Mouse (Mus musculus) midbrain, embryonic 16.5 days (tissue): Measurements from ENCODE around the gene Prickle1. TPM values are rescaled to one million over a fixed set of nuclear protein-coding genes. Genes with fewer than 3 reads are reported as not detected.
A peak's percentile ranks its signal among the peaks of the same experiment; 100 is the strongest.

ENCODE experiments used
- ATAC-seq: fragments of 200-750 bp; cut with Nextera tagmentation; 2 replicates; pipeline ENCODE4 v1.8.0; 2017; ENCODE audit warnings: moderate TSS enrichment
- H3K27ac ChIP-seq: fragments of 300-500 bp; sonication (generic); 2 replicates; pipeline ENCODE4 v1.5.1; 2014; ENCODE audit warnings: mild to moderate bottlenecking, low read length, mixed read lengths
- H3K27me3 ChIP-seq: fragments of 300-500 bp; sonication (generic); 2 replicates; pipeline ENCODE4 v1.6.1; 2014; ENCODE audit warnings: low read depth, low read length, mixed read lengths; ENCODE audit not compliant: control insufficient read depth, insufficient read depth
- H3K36me3 ChIP-seq: fragments of 300-500 bp; sonication (generic); 2 replicates; pipeline ENCODE4 v1.6.1; 2014; ENCODE audit warnings: mild to moderate bottlenecking, low read length, moderate library complexity, mixed read lengths; ENCODE audit not compliant: control insufficient read depth, insufficient read depth
- H3K4me1 ChIP-seq: fragments of 300-500 bp; sonication (generic); 2 replicates; pipeline ENCODE4 v1.6.1; 2014; ENCODE audit warnings: mild to moderate bottlenecking, low read length, mixed read lengths; ENCODE audit not compliant: control insufficient read depth, insufficient read depth
- H3K4me2 ChIP-seq: fragments of 300-500 bp; sonication (generic); 2 replicates; pipeline ENCODE4 v1.6.1; 2014; ENCODE audit warnings: mild to moderate bottlenecking, low read length, mixed read lengths
- H3K4me3 ChIP-seq: fragments of 300-500 bp; sonication (generic); 2 replicates; pipeline ENCODE4 v1.5.1; 2014; ENCODE audit warnings: low read depth, mild to moderate bottlenecking, low read length, moderate library complexity, mixed read lengths
- H3K9ac ChIP-seq: fragments of 300-500 bp; sonication (generic); 2 replicates; pipeline ENCODE4 v1.6.1; 2014; ENCODE audit warnings: low read depth, low read length, mixed read lengths
- H3K9me3 ChIP-seq: fragments of 300-500 bp; sonication (generic); replicated peaks from 2 replicates; pipeline ENCODE4 v1.6.1; 2014; ENCODE audit warnings: mild to moderate bottlenecking, low read length, mixed read lengths; ENCODE audit not compliant: control insufficient read depth, poor library complexity, severe bottlenecking
- WGBS: fragments of 180-500 bp; shearing (Covaris S2); extraction: QIAGEN DNeasy Blood & Tissue Kit; methylation state at CpG from one replicate; pipeline ENCODE4 v1.1.7; 2014; 5-methylcytosine and 5-hydroxymethylcytosine counted together
- polyA plus RNA-seq: library from polyadenylated mRNA; unstranded; fragments of >200 nt; fragmentation: Nextera tagmentation; extraction: Ambion mirVana; gene quantifications from 2 replicates; pipeline ENCODE4 v1.2.1, GENCODE M21; 2015

The Prickle1 gene
- polyA plus RNA-seq, 1 experiment from 2014 or later: 14.0 TPM

- Histone ChIP-seq H3K4me3 (no peak overlapping the region), H3K9me3 (no peaks in the 10 kb centered on the region)
- WGBS: 25% methylated on average over 12 of the region's 12 CpGs
These were observed 84.9 kb downstream of the Prickle1 start for GRCm38 (mm10) chr15:93510690-93511336.

GRCm38 (mm10) chr15:93504808-93505207, 90.9 kb downstream of the Prickle1 start:
- WGBS: 92% methylated on average over 17 of the region's 17 CpGs

More at GRCm38 (mm10) chr15:93510690-93511336, 84.9 kb downstream of the Prickle1 start:
- ATAC-seq: peak; percentile 76
- H3K27me3 ChIP-seq: no peaks in the 10 kb centered on the region
- no peaks in the 10 kb centered on the region; the same call in 1 of the 2 replicates for H3K36me3 ChIP-seq
- H3K27ac ChIP-seq: peak overlapping the region; percentile 61
- peak overlapping the region; percentile 9; the same call in 1 of the 2 replicates for H3K4me2 ChIP-seq
- H3K4me1 ChIP-seq: peaks cover 13% of the 10 kb centered on the region
- peak overlapping the region; percentile 38; the same call in 1 of the 2 replicates for H3K9ac ChIP-seq

GRCm38 (mm10) chr15:93503201-93503745, 92.4 kb downstream of the Prickle1 start:
- Histone ChIP-seq H3K27ac (no peak overlapping the region), H3K4me2 (no peak overlapping the region), H3K36me3 (peaks cover 23% of the 10 kb centered on the region), H3K27me3 (no peaks in the 10 kb centered on the region), H3K4me3 (no peak overlapping the region), H3K9ac (no peak overlapping the region), H3K4me1 (no peaks in the 10 kb centered on the region), H3K9me3 (no peaks in the 10 kb centered on the region)
- WGBS: 95% methylated on average over 35 of the region's 35 CpGs
- no peak for ATAC-seq

More at GRCm38 (mm10) chr15:93504808-93505207, 90.9 kb downstream of the Prickle1 start:
- Histone ChIP-seq H3K9me3 (no peaks in the 10 kb centered on the region), H3K27me3 (no peaks in the 10 kb centered on the region), H3K4me2 (no peak overlapping the region), H3K4me1 (no peaks in the 10 kb centered on the region), H3K9ac (no peak overlapping the region), H3K4me3 (no peak overlapping the region), H3K27ac (no peak overlapping the region), H3K36me3 (peaks cover 19% of the 10 kb centered on the region)
- ATAC-seq: no peak

- no peaks in the 10 kb centered on the region for H3K9me3 ChIP-seq
- no peak overlapping the region for H3K4me3 ChIP-seq
- H3K27ac ChIP-seq: no peak overlapping the region
- no peaks in the 10 kb centered on the region for H3K27me3 ChIP-seq
- no peaks in the 10 kb centered on the region for H3K4me1 ChIP-seq
- no peak overlapping the region for H3K4me2 ChIP-seq
- peaks cover 23% of the 10 kb centered on the region for H3K36me3 ChIP-seq
- H3K9ac ChIP-seq: no peak overlapping the region
- 95% methylated on average over 9 of the region's 9 CpGs for WGBS
- no peak for ATAC-seq
These were observed 93.0 kb downstream of the Prickle1 start for GRCm38 (mm10) chr15:93502703-93503102.

- no peak for ATAC-seq
- no peak overlapping the region for H3K4me3 ChIP-seq
- H3K27ac ChIP-seq: no peak overlapping the region
- H3K36me3 ChIP-seq: peaks cover 23% of the 10 kb centered on the region
- WGBS: 74% methylated on average over 9 of the region's 9 CpGs
- H3K4me2 ChIP-seq: no peak overlapping the region
- H3K9ac ChIP-seq: no peak overlapping the region
- no peaks in the 10 kb centered on the region for H3K27me3 ChIP-seq
- H3K9me3 ChIP-seq: no peaks in the 10 kb centered on the region
- H3K4me1 ChIP-seq: 0 out of 2 replicates have a peak, but pooled peaks cover 4% of the 10 kb centered on the region
These were observed 95.8 kb downstream of the Prickle1 start for GRCm38 (mm10) chr15:93499866-93500265.

GRCm38 (mm10) chr15:93494700-93495099, 101.0 kb downstream of the Prickle1 start:
- Histone ChIP-seq H3K4me2 (no peak overlapping the region), H3K27me3 (no peaks in the 10 kb centered on the region), H3K4me1 (0 out of 2 replicates have a peak, but pooled peaks cover 4% of the 10 kb centered on the region), H3K36me3 (peaks cover 4% of the 10 kb centered on the region; the same call in 1 of the 2 replicates), H3K9me3 (no peaks in the 10 kb centered on the region), H3K27ac (no peak overlapping the region), H3K9ac (no peak overlapping the region), H3K4me3 (no peak overlapping the region)
- 86% methylated on average over 7 of the region's 7 CpGs for WGBS
- no peak for ATAC-seq

- no peaks in the 10 kb centered on the region for H3K36me3 ChIP-seq
- ATAC-seq: no peak
- H3K4me2 ChIP-seq: no peak overlapping the region
- 79% methylated on average over 4 of the region's 4 CpGs for WGBS
- H3K27ac ChIP-seq: no peak overlapping the region
- no peak overlapping the region for H3K4me3 ChIP-seq
- no peaks in the 10 kb centered on the region; the same call in 1 of the 2 replicates for H3K4me1 ChIP-seq
- H3K27me3 ChIP-seq: no peaks in the 10 kb centered on the region
- no peak overlapping the region for H3K9ac ChIP-seq
- H3K9me3 ChIP-seq: no peaks in the 10 kb centered on the region
These were observed 106.1 kb downstream of the Prickle1 start for GRCm38 (mm10) chr15:93489597-93489996.

GRCm38 (mm10) chr15:93486066-93486465, 109.6 kb downstream of the Prickle1 start:
- ATAC-seq: no peak
- Histone ChIP-seq H3K4me3 (no peak overlapping the region), H3K27me3 (no peaks in the 10 kb centered on the region), H3K27ac (no peak overlapping the region), H3K4me1 (no peaks in the 10 kb centered on the region; the same call in 1 of the 2 replicates), H3K4me2 (no peak overlapping the region), H3K36me3 (no peaks in the 10 kb centered on the region), H3K9me3 (no peaks in the 10 kb centered on the region), H3K9ac (no peak overlapping the region)
- WGBS: 88% methylated on average over 7 of the region's 7 CpGs

GRCm38 (mm10) chr15:93485252-93485651, 110.4 kb downstream of the Prickle1 start:
- Histone ChIP-seq H3K36me3 (no peaks in the 10 kb centered on the region), H3K27me3 (no peaks in the 10 kb centered on the region), H3K9ac (no peak overlapping the region), H3K4me3 (no peak overlapping the region), H3K9me3 (no peaks in the 10 kb centered on the region), H3K4me2 (no peak overlapping the region), H3K4me1 (no peaks in the 10 kb centered on the region; the same call in 1 of the 2 replicates), H3K27ac (no peak overlapping the region)
- 86% methylated on average over 3 of the region's 3 CpGs for WGBS
- ATAC-seq: no peak
